Mouse (Mus musculus) liver, embryonic 14.5 days (tissue): Measurements from ENCODE around the gene Armh1. TPM values are rescaled to one million over a fixed set of nuclear protein-coding genes. Genes with fewer than 3 reads are reported as not detected.

Source experiments
- ATAC-seq: fragments of 200-750 bp; cut with Nextera tagmentation; 2 replicates; pipeline ENCODE4 v1.8.0; 2017; ENCODE audit warnings: moderate number of reproducible peaks, mild to moderate bottlenecking, moderate library complexity; ENCODE audit not compliant: insufficient read depth
- DNase-seq, 3 experiments: peaks; one replicate each; pipeline ENCODE4 v3.0.0-alpha.2; 2012 to 2013; ENCODE audit warnings: low read depth in 3 of 3, low spot score in 3 of 3
- H3K27ac ChIP-seq: fragments of 300-500 bp; sonication (generic); 2 replicates; pipeline ENCODE4 v1.5.1; 2014; ENCODE audit warnings: moderate library complexity, mild to moderate bottlenecking, control low read depth, inconsistent platforms
- H3K27me3 ChIP-seq: fragments of 300-500 bp; sonication (generic); 2 replicates; pipeline ENCODE4 v1.6.1; 2014; ENCODE audit warnings: mild to moderate bottlenecking, low read length, moderate library complexity; ENCODE audit not compliant: control insufficient read depth, insufficient read depth
- H3K36me3 ChIP-seq: fragments of 300-500 bp; sonication (generic); replicated peaks from 2 replicates; pipeline ENCODE4 v1.6.1; 2014; ENCODE audit warnings: low read depth; ENCODE audit not compliant: control insufficient read depth, insufficient read depth
- H3K4me1 ChIP-seq, 2 experiments: fragments of 200-500 bp in 1 of 2; fragments of 300-500 bp in 1 of 2; sonication (generic) in 1 of 2; replicated peaks; 2 replicates each; pipeline ENCODE4 v1.6.1; 2012 to 2014; ENCODE audit warnings: antibody characterized with exemption in 1 of 2, inconsistent platforms in 1 of 2, low read length in 1 of 2; ENCODE audit not compliant: control insufficient read depth in 2 of 2, insufficient read depth in 2 of 2
- H3K4me2 ChIP-seq: fragments of 300-500 bp; sonication (generic); 2 replicates; pipeline ENCODE4 v1.6.1; 2014; ENCODE audit warnings: low read depth, mild to moderate bottlenecking, control low read depth, moderate library complexity
- H3K4me3 ChIP-seq, 2 experiments: fragments of 200-500 bp in 1 of 2; fragments of 300-500 bp in 1 of 2; sonication (generic) in 1 of 2; 2 replicates each; pipeline ENCODE4 v1.5.1; 2012 to 2014; ENCODE audit warnings: low read depth in 2 of 2, low read length in 2 of 2, mild to moderate bottlenecking in 2 of 2, control low read depth in 1 of 2, inconsistent platforms in 1 of 2, moderate library complexity in 1 of 2; ENCODE audit not compliant: insufficient read depth in 1 of 2
- H3K9ac ChIP-seq: fragments of 300-500 bp; sonication (generic); replicated peaks from 2 replicates; pipeline ENCODE4 v1.6.1; 2014; ENCODE audit warnings: mild to moderate bottlenecking, control low read depth, moderate library complexity
- H3K9me3 ChIP-seq: fragments of 300-500 bp; sonication (generic); 2 replicates; pipeline ENCODE4 v1.6.1; 2016; ENCODE audit warnings: low read length, mixed read lengths; ENCODE audit not compliant: control insufficient read depth
- CTCF ChIP-seq: IDR thresholded peaks from 2 replicates; pipeline ENCODE4 v1.5.1; 2016; ENCODE audit warnings: antibody characterized with exemption, low read depth, control low read depth
- EP300 ChIP-seq: IDR thresholded peaks from 2 replicates; pipeline ENCODE4 v1.6.1; 2016; ENCODE audit warnings: antibody characterized with exemption, low read depth
- WGBS: fragments of 180-500 bp; shearing (Covaris S2); extraction: QIAGEN DNeasy Blood & Tissue Kit; methylation state at CpG from one replicate; pipeline ENCODE4 v1.1.7; 2014; ENCODE audit not compliant: insufficient replicate concordance; 5-methylcytosine and 5-hydroxymethylcytosine counted together
- polyA plus RNA-seq, 2 experiments: library from polyadenylated mRNA; depleted of rRNA in 1 of 2; stranded (reverse) in 1 of 2; unstranded in 1 of 2; fragments of >200 nt; fragmentation: Nextera tagmentation in 1 of 2; extraction: Ambion mirVana in 1 of 2; gene quantifications; 2 replicates each; pipeline versions ENCODE4 v1.2.1 to v1.2.3; 2012 to 2014

Armh1 gene
- polyA plus RNA-seq, 2 experiments: not detected

DNA sequence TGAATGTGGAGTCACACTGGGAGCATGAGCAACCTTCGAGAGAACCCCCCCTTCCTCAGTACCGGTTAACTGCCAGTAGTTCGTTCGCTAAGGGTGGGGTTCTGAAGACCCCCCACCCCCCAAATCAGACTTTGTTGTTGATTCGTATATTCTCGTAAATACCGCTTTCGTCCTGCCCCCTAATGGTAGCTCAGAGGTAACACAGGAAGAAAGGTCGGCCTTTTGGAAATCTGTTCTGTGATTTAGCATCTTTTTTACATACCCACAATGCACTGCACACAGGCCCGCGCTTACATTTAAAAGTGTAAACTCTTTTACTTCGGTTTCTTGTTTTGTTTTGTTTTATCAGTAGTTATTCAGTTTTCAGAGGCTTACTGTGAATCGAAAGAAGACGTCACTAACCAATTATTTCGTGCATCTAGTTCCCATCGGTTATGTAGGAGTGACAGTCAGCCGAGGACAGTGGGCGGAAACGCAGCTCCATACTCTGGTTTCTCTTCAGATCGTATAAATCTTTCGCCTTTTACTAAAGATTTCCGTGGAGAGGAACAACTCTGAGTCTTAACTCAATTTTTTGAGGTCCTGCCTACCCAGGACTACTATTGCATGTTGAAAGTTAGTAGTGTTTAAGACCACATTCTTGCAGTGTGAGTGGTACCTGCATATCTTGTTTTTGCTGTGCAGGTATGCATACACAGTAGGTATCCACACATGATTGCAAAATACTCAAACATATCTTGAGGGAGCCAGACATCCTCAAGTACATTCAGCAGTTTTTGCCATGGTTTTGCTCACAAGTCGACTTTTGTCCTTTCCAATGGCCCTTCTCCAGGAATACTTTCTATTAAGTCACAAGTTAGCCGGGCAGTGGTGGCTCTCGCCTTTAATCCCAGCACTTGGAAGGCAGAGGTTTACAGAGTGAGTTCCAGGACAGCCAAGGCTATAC, 49.6 kb downstream of the Armh1 start:
- DNase-seq: peak; percentile 50 to 59 (median 53)
- peak overlapping the region; percentile 47 for H3K4me2 ChIP-seq
- WGBS: under 1% methylated on average over 25 of the region's 25 CpGs
- no peaks in the 10 kb centered on the region for H3K27me3 ChIP-seq
- H3K4me1 ChIP-seq: peaks cover 0 to 3% of the 10 kb centered on the region in 2 experiments; a peak in 1 of 4 replicates
- peak overlapping the region; percentile 20 to 49 for H3K4me3 ChIP-seq
- TF ChIP-seq CTCF (peak; percentile 69), EP300 (peak; percentile 42)
- ATAC-seq: peak; percentile 92
- no peak overlapping the region; the same call in 1 of the 2 replicates for H3K9ac ChIP-seq
- H3K9me3 ChIP-seq: no peaks in the 10 kb centered on the region
- no peak overlapping the region for H3K27ac ChIP-seq
- no peaks in the 10 kb centered on the region for H3K36me3 ChIP-seq

DNA sequence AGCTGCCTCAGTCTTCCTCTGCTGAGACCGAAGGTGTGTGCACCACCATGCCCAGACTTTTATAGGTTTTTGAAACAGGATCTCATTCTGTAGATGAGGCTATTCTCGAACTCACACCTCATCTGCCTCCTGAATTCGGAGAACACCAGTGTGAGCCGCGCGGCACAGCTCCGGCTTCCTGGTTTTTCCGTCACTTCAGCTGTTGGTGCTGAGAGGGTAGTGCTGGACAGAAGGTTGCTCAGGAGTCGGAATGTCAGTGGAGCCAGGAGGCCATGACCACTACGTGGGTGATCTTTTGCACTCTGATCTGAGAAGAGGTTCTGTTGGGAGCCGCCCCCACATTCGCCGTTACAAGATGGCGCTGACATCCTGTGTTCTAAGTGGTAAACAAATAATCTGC, 60.1 kb downstream of the Armh1 start:
- H3K4me2 ChIP-seq: no peak overlapping the region
- no peak overlapping the region for H3K27ac ChIP-seq
- H3K4me3 ChIP-seq: no peak overlapping the region
- H3K4me1 ChIP-seq: peaks cover 0 to 8% of the 10 kb centered on the region in 2 experiments; a peak in 1 of 4 replicates
- peak overlapping the region; percentile 64 for H3K9ac ChIP-seq
- no peaks in the 10 kb centered on the region for H3K36me3 ChIP-seq
- TF ChIP-seq EP300 (no peak), CTCF (no peak)
- DNase-seq: no peak
- H3K27me3 ChIP-seq: no peaks in the 10 kb centered on the region
- H3K9me3 ChIP-seq: no peaks in the 10 kb centered on the region
- 89% methylated on average over 14 of the region's 14 CpGs for WGBS
- no peak for ATAC-seq

DNA sequence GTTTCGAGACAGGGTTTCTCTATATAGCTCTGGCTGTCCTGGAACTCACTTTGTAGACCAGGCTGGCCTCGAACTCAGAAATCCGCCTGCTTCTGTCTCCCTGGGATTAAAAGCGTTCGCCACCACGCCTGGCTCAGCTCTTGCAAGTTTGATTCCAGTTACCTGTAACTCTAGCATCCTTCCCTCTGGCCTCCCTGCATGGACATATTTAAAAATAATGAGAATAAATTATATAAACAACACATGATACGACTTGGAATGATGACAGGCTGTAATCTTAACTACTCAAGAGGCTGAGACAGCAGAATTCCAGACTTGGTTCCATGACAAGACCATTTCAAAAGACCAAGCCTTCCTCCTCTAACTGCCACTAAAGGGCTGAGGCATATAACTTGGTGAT, 61.3 kb downstream of the Armh1 start:
- ATAC-seq (no peak), DNase-seq (no peak)
- Histone ChIP-seq H3K4me2 (peak overlapping the region; percentile 7), H3K36me3 (no peaks in the 10 kb centered on the region), H3K27ac (peak overlapping the region; percentile 57), H3K27me3 (no peaks in the 10 kb centered on the region), H3K4me3 (no peak overlapping the region), H3K4me1 (peaks cover 0 to 8% of the 10 kb centered on the region in 2 experiments; a peak in 1 of 4 replicates), H3K9ac (peak overlapping the region; percentile 64), H3K9me3 (no peaks in the 10 kb centered on the region)
- WGBS: 57% methylated on average over 7 of the region's 7 CpGs
- TF ChIP-seq EP300: no peak

DNA sequence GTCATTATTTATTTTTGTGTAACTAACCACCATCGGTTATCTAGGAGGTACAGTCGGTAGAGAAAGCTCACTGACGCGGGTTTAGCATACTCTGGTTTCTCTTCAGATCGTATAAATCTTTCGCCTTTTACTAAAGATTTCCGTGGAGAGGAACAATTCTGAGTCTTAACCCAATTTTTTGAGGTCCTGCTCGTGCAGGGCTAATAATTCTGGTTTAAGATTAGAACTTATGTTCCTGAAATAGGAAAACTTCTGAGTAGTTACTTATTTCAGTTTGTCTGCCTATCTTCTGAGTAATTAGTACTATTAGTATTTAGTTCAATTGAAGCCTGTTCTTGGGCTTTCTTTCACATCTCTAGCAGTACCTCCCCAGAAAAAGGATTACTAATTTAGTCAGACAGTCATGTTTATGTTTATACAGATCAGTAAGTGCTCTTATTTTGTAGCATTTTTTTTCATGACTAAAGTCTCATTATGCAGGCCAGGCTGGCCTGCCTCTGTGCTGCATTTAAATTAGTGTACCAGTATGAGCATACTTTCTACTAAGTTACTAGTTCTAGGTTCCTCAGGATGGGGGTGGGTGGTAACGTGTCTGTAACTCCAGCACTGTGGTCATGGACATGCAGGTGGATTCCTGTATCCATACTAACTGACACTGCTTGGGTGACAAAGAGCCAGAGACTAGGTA, 61.9 kb downstream of the Armh1 start:
- peak overlapping the region; percentile 64 for H3K9ac ChIP-seq
- under 1% methylated on average over 9 of the region's 9 CpGs for WGBS
- H3K4me2 ChIP-seq: peak overlapping the region; percentile 74
- no peaks in the 10 kb centered on the region for H3K36me3 ChIP-seq
- peaks cover 0 to 8% of the 10 kb centered on the region in 2 experiments; a peak in 1 of 4 replicates for H3K4me1 ChIP-seq
- TF ChIP-seq EP300: peak; percentile 69
- no peak for TF ChIP-seq CTCF
- H3K27ac ChIP-seq: peak overlapping the region; percentile 57
- H3K4me3 ChIP-seq: peak overlapping the region in 1 of 2 experiments; percentile 44; a peak in 1 of 4 replicates
- no peaks in the 10 kb centered on the region for H3K27me3 ChIP-seq
- no peaks in the 10 kb centered on the region for H3K9me3 ChIP-seq
- peak; percentile 70 to 78 (median 73) for DNase-seq
- peak; percentile 87 for ATAC-seq
